Mouse (Mus musculus) ES-E14 (cell line): Measurements from ENCODE around the gene Prkag2.

Experiments
- CHD2 ChIP-seq: IDR thresholded peaks from 2 replicates; pipeline ENCODE4 v1.6.1; 2014; ENCODE audit warnings: mild to moderate bottlenecking, low read depth, low read length, inconsistent platforms
- HCFC1 ChIP-seq: IDR thresholded peaks from 2 replicates; pipeline ENCODE4 v1.6.1; 2012; ENCODE audit warnings: low read length, inconsistent platforms, borderline replicate concordance; ENCODE audit not compliant: insufficient read depth
- ZC3H11A ChIP-seq: IDR thresholded peaks from 2 replicates; pipeline ENCODE4 v1.6.1; 2012; ENCODE audit warnings: low read depth, mild to moderate bottlenecking, inconsistent platforms, low read length, borderline replicate concordance
- ZNF384 ChIP-seq: IDR thresholded peaks from 2 replicates; pipeline ENCODE4 v1.6.1; 2012; ENCODE audit warnings: low read depth, low read length, inconsistent platforms

DNA sequence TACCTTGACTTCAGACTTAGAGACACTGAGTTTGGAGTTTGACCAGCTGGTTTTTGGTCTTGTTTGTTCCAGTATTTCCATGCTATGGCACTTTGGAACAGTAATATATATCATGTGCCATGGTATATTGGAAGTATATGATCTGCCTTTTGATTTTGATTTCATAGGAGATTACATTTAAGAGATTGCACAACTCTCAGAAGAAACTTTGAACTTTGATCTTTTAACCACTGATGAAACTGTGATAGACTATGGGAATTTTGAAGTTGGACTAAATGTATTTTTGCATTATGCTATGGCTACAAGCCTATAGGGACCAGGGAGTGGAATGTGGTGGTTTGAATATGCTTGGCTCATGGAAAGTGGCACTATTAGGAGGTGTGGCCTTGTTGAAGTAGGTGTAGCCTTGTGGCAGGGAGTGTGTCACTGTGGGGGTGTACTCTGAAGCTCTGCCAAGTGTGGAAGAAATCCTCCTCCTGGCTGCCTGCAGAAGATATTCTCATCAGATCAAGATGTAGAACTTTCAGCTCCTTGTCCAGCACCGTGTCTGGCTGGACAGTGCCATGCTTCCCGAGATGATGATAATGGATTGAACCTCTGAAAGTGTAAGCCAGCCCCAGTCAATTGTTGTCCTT, 49.0 kb upstream of the Prkag2 start:
- no peak for TF ChIP-seq HCFC1
- TF ChIP-seq ZNF384 = no peak
- TF ChIP-seq ZC3H11A = no peak
- TF ChIP-seq CHD2 = no peak
